Mouse (Mus musculus): ENCODE data around the gene Rnf223. TPM values are rescaled to one million over a fixed set of nuclear protein-coding genes. Genes with fewer than 3 reads are reported as not detected.

The Rnf223 gene
- 2.0 and 2.1 TPM in 2 replicates for polyA plus RNA-seq (2012; rRNA removed)

DNA sequence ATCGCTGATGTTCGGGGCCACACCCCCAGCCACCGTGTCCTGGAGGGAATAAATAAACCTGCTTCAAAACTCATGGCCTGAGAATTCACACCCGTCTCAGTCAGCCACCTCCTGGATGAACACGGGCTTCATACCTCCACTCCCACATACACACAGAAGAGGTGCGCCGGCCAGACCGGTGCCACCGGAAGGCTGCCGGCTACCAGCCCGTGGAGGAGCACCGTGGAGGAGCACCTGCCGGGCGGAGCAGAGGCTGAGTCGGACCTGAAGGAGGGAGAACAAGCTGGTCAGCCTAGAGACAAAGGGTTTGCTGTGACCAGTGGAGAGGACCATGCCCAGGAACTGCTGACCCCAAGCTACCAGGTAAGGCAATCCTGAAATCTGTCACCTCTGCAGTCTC is at the start of gene Rnf223:
Gene Rnf223, plus strand, starts transcription at position 78 of the 400 bp plus-strand sequence.
- TF ChIP-seq CTCF (IDR thresholded peaks at IDR 0.05; ENCODE audit: borderline replicate concordance, insufficient read depth, low read depth, low read length) (no peak), POLR2A (IDR thresholded peaks at IDR 0.05; ENCODE audit: borderline replicate concordance, insufficient read depth, low read length) (no peak)
- H3K4me3 ChIP-seq (replicated peaks; ENCODE audit: insufficient read depth, low read depth, low read length) = no peak within 1 kb of the TSS
- no peaks in the 10 kb centered on the region for H3K4me1 ChIP-seq (ENCODE audit: control insufficient read depth, insufficient read depth, low read length)
- no peak within 1 kb of the TSS for H3K27ac ChIP-seq (ENCODE audit: insufficient read depth, low read length)
- H3K27me3 ChIP-seq (ENCODE audit: control insufficient read depth, insufficient read depth, low read length) = no peaks in the 10 kb centered on the region
- WGBS = 82% methylated on average over 15 of the region's 15 CpGs
- DNase-seq = no peak

DNA sequence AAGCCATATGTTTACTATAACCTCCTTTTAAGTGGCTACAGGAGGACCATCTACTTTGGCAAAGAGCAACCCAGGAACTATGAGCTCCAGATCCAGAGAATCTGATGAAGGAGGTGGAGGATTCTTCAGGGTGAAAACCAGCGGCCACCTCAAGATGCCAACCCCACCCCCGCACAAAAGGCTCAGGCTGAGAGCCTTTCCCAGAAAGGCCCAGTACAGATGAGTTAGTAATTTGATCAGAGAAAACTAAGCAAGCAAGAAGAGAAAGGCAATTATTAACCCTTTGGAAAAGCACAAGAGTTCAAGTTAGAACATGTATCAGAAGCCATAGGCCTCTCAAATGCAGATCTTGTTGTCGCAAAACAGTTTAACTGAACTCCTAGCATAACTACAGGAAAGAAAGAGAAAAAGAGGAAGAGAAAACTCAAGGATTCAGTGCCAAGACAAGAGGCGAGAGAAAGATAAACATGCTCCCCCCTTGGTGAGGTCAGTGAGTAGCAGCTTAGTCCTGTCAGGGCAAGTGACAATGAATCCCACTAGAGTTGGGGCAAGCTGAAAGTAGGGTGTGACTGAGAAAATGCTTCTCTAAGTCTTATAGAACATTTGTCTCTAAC is 47.6 kb upstream of the Rnf223 start:
- DNase-seq = no peak
- no peaks in the 10 kb centered on the region for H3K4me1 ChIP-seq (ENCODE audit: control insufficient read depth, insufficient read depth, low read length)
- TF ChIP-seq POLR2A (IDR thresholded peaks at IDR 0.05; ENCODE audit: borderline replicate concordance, insufficient read depth, low read length) (no peak), CTCF (IDR thresholded peaks at IDR 0.05; ENCODE audit: borderline replicate concordance, insufficient read depth, low read depth, low read length) (no peak)
- H3K4me3 ChIP-seq (replicated peaks; ENCODE audit: insufficient read depth, low read depth, low read length) = no peak overlapping the region
- no peak overlapping the region for H3K27ac ChIP-seq (ENCODE audit: insufficient read depth, low read length)
- no peaks in the 10 kb centered on the region for H3K27me3 ChIP-seq (ENCODE audit: control insufficient read depth, insufficient read depth, low read length)
- WGBS = 76% methylated on average over 4 of the region's 4 CpGs

DNA sequence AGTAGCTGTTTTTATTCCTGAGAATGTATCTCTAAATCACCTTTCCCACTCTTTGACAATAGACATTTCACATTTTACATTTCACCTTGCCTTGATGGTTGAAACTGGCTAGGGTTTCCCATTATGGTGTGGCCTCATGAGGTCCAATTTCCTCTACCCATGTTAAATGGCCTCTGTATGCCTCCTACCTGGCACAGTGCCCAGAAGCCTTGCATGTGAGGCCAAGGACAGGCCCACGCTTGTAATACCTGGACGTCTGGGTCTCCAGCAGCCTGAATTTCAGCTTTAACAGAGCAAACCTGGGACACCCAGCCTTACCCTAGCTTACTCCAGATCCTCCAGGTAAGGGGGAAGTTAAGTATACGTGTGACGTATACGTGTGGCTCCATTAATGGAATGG is 47.0 kb upstream of the Rnf223 start:
- no peak overlapping the region for H3K4me3 ChIP-seq (replicated peaks; ENCODE audit: insufficient read depth, low read depth, low read length)
- WGBS = 56% methylated on average over 5 of the region's 5 CpGs
- H3K4me1 ChIP-seq (ENCODE audit: control insufficient read depth, insufficient read depth, low read length) = no peaks in the 10 kb centered on the region
- no peak for DNase-seq
- no peak for TF ChIP-seq CTCF (IDR thresholded peaks at IDR 0.05; ENCODE audit: borderline replicate concordance, insufficient read depth, low read depth, low read length)
- no peak for TF ChIP-seq POLR2A (IDR thresholded peaks at IDR 0.05; ENCODE audit: borderline replicate concordance, insufficient read depth, low read length)
- H3K27me3 ChIP-seq (ENCODE audit: control insufficient read depth, insufficient read depth, low read length) = no peaks in the 10 kb centered on the region
- H3K27ac ChIP-seq (ENCODE audit: insufficient read depth, low read length) = no peak overlapping the region

DNA sequence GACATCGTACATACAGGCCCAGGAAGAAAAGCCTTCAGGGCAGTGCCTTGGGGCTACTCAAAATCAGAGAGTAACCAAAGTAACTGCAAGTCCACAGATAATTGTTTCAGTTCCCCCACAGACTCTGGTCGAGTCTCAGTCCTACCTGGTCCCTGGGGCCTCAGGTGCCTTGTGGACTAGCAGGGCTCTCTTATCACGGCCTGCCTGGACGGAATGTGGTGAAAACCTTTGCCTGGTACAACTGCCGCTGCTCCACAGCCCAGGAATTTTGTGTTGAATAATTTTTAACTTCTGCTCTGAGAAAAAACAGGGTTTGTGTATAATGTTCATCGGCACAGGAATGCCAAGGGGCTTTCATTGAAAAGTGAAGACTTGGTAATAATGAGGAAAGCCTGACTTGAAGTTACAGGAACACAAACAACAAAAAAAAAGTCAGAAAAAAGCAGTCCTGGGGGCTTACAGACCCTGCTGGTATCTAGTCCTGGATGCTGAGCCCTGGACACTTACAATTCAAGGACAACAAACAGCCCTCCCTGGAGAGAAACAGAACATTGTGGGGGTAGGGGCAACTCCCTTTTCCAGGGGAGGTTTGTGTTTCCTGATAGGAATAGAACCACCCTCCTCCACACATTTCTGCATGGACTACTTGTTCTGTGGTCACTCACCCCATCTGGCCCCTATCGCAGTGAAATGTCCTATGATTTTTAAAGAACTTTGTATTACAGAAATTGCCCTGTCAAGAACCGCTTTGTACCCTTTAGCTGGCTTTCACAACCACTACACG is 46.0 kb upstream of the Rnf223 start:
- H3K4me1 ChIP-seq (ENCODE audit: control insufficient read depth, insufficient read depth, low read length) = no peaks in the 10 kb centered on the region
- H3K27ac ChIP-seq (ENCODE audit: insufficient read depth, low read length) = no peak overlapping the region
- no peaks in the 10 kb centered on the region for H3K27me3 ChIP-seq (ENCODE audit: control insufficient read depth, insufficient read depth, low read length)
- DNase-seq = no peak
- TF ChIP-seq CTCF (IDR thresholded peaks at IDR 0.05; ENCODE audit: borderline replicate concordance, insufficient read depth, low read depth, low read length) (no peak), POLR2A (IDR thresholded peaks at IDR 0.05; ENCODE audit: borderline replicate concordance, insufficient read depth, low read length) (no peak)
- 85% methylated on average over 9 of the region's 9 CpGs for WGBS
- no peak overlapping the region for H3K4me3 ChIP-seq (replicated peaks; ENCODE audit: insufficient read depth, low read depth, low read length)

DNA sequence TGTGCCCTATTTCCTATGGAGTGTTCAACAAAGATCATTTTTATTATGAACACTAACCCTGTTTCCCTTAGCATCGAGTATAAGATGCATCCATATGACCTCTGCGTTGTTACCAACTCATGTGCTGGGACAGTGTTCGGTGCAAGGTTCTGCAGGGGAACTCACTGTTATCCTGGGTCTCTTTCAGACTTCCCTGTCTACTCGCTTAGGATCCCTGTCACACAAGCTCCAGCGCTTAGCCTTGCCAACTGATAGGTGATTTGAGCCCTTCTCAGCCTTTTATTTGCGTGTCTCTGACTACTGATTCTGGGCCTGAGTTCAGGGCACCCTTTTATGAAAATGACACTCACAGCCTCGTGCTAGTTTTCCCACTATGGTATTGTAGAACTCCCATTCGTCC is 45.1 kb upstream of the Rnf223 start:
- Histone ChIP-seq H3K4me3 (replicated peaks; ENCODE audit: insufficient read depth, low read depth, low read length) (no peak overlapping the region), H3K4me1 (ENCODE audit: control insufficient read depth, insufficient read depth, low read length) (no peaks in the 10 kb centered on the region), H3K27ac (ENCODE audit: insufficient read depth, low read length) (no peak overlapping the region), H3K27me3 (ENCODE audit: control insufficient read depth, insufficient read depth, low read length) (no peaks in the 10 kb centered on the region)
- 84% methylated on average over 8 of the region's 8 CpGs for WGBS
- TF ChIP-seq POLR2A (IDR thresholded peaks at IDR 0.05; ENCODE audit: borderline replicate concordance, insufficient read depth, low read length) = no peak
- TF ChIP-seq CTCF (IDR thresholded peaks at IDR 0.05; ENCODE audit: borderline replicate concordance, insufficient read depth, low read depth, low read length) = no peak
- DNase-seq = no peak

DNA sequence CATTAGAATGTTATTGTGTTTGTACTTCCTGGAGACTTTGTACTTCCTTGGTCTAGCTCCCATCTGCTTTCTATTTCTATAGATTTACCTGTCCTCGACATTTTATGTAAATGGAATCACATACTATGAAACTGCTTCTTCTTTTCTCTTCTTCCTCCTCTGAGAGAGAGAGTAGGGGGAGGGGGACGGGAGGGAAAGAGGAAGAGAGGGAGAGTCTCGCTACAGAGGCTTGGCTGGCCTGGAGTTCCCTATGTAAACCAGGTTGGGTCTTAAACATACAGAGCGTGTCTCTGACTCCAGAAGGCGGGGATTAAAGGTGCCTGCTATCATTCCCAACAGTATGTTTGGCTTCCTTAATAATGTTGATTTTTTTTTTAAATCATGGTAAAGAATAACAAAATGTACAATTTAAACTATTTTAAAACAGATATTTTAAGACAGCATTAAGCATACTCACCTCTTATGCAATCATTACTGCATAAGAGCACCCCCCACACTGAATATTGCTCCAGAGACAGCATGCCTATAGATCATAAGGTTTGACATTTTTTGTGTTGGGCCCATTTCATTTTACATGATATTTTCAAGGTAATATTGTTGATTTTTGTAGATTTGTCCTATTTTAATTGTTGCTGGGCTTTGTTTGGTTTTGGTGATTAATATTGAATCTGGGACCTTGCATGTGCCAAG is 42.8 kb upstream of the Rnf223 start:
- DNase-seq = no peak
- Histone ChIP-seq H3K27me3 (ENCODE audit: control insufficient read depth, insufficient read depth, low read length) (no peaks in the 10 kb centered on the region), H3K27ac (ENCODE audit: insufficient read depth, low read length) (no peak overlapping the region), H3K4me3 (replicated peaks; ENCODE audit: insufficient read depth, low read depth, low read length) (no peak overlapping the region), H3K4me1 (ENCODE audit: control insufficient read depth, insufficient read depth, low read length) (no peaks in the 10 kb centered on the region)
- TF ChIP-seq CTCF (IDR thresholded peaks at IDR 0.05; ENCODE audit: borderline replicate concordance, insufficient read depth, low read depth, low read length) = no peak
- 42% methylated on average over 5 of the region's 5 CpGs for WGBS

DNA sequence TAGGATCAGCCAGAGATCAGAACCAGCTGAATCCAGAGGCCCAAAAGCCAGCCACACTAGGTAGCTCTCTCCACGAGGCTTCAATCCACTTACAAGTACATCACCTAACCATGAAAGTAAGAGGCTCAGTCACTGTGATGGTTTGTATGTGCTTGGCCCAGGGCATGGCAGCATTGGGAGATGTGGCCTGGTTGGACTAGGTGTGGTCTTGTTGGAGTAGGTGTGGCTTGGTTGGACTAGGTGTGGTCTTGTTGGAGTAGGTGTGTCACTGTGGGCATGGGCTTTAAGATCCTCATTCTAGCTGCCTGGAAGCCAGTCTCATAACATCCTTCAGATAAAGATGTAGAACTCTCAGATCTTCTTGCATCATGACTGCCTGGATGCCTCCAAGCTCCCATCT is 39.1 kb upstream of the Rnf223 start:
- H3K4me1 ChIP-seq (ENCODE audit: control insufficient read depth, insufficient read depth, low read length) = no peaks in the 10 kb centered on the region
- H3K27ac ChIP-seq (ENCODE audit: insufficient read depth, low read length) = no peak overlapping the region
- H3K4me3 ChIP-seq (replicated peaks; ENCODE audit: insufficient read depth, low read depth, low read length) = no peak overlapping the region
- no peak for DNase-seq
- TF ChIP-seq POLR2A (IDR thresholded peaks at IDR 0.05; ENCODE audit: borderline replicate concordance, insufficient read depth, low read length) = no peak
- TF ChIP-seq CTCF (IDR thresholded peaks at IDR 0.05; ENCODE audit: borderline replicate concordance, insufficient read depth, low read depth, low read length) = no peak
- H3K27me3 ChIP-seq (ENCODE audit: control insufficient read depth, insufficient read depth, low read length) = no peaks in the 10 kb centered on the region
- 55% methylated on average over 1 of the region's 1 CpGs for WGBS

All from cerebellum, adult 2 months (tissue).